Mouse (Mus musculus) embryonic fibroblast, embryonic 13.5 days (primary cell): ENCODE data around the gene Olfr150. TPM values are rescaled to one million over a fixed set of nuclear protein-coding genes. Genes with fewer than 3 reads are reported as not detected.
"Not testable (repeated sequence)": the region's sequence is repeated elsewhere in the genome, so short reads cannot be mapped to it uniquely, and the experiment has no call there.

Experiments used
- H3K27ac ChIP-seq: 2 replicates; pipeline ENCODE4 v1.5.1; 2012; ENCODE audit warnings: low read length, control low read depth, inconsistent platforms; ENCODE audit not compliant: insufficient read depth
- H3K4me1 ChIP-seq: 2 replicates; pipeline ENCODE4 v1.6.1; 2011; ENCODE audit warnings: low read length; ENCODE audit not compliant: control insufficient read depth, insufficient read depth
- H3K4me3 ChIP-seq: 2 replicates; pipeline ENCODE4 v1.5.1; 2011; ENCODE audit warnings: mild to moderate bottlenecking, control low read depth, low read length; ENCODE audit not compliant: insufficient read depth
- CTCF ChIP-seq: IDR thresholded peaks from 2 replicates; pipeline ENCODE4 v1.5.1; 2011; ENCODE audit warnings: mild to moderate bottlenecking, control low read depth, low read length, moderate library complexity, borderline replicate concordance; ENCODE audit not compliant: insufficient read depth
- POLR2A ChIP-seq: IDR thresholded peaks from 2 replicates; pipeline ENCODE4 v1.6.1; 2011; ENCODE audit warnings: low read depth, mild to moderate bottlenecking, control low read depth, low read length, moderate library complexity
- polyA plus RNA-seq: library from polyadenylated mRNA; stranded (reverse); fragments of >200 nt; gene quantifications from 2 replicates; pipeline ENCODE4 v1.2.4, GENCODE M21; 2011; ENCODE audit warnings: low read depth; ENCODE audit not compliant: missing spikeins, insufficient read length

Gene Olfr150
- not detected in 2 replicates for polyA plus RNA-seq

GRCm38 (mm10) chr9:39730678-39731077 is at the start of gene Olfr150:
TSS of gene Olfr150 (plus strand) at chr9:39730978.
- TF ChIP-seq POLR2A = no peak
- H3K4me1 ChIP-seq = no peaks in the 10 kb centered on the region
- H3K4me3 ChIP-seq = no peak within 1 kb of the TSS
- H3K27ac ChIP-seq = no peak within 1 kb of the TSS

- not testable (repeated sequence) for H3K4me3 ChIP-seq, H3K27ac ChIP-seq, H3K4me1 ChIP-seq
Measured at GRCm38 (mm10) chr9:39701123-39701522, 29.7 kb upstream of the Olfr150 start.

- TF ChIP-seq CTCF = no peak
- no peak for TF ChIP-seq POLR2A
- H3K4me1 ChIP-seq = no peaks in the 10 kb centered on the region
- H3K27ac ChIP-seq = no peak within 1 kb of the TSS
- no peak within 1 kb of the TSS for H3K4me3 ChIP-seq
Measured at GRCm38 (mm10) chr9:39707017-39707416, 23.8 kb upstream of the Olfr150 start, which contains the start of gene Olfr149. TSS of gene Olfr149 (minus strand) at chr9:39707117.

- H3K27ac ChIP-seq = no peak overlapping the region
- no peaks in the 10 kb centered on the region for H3K4me1 ChIP-seq
- TF ChIP-seq POLR2A (no peak), CTCF (no peak)
- no peak overlapping the region for H3K4me3 ChIP-seq
Measured at GRCm38 (mm10) chr9:39708958-39709357, 21.8 kb upstream of the Olfr150 start.

- Histone ChIP-seq H3K27ac (no peak within 1 kb of the TSS), H3K4me3 (no peak within 1 kb of the TSS), H3K4me1 (no peaks in the 10 kb centered on the region)
- TF ChIP-seq CTCF (no peak), POLR2A (no peak)
Measured at GRCm38 (mm10) chr9:39711053-39711452, 19.7 kb upstream of the Olfr150 start, which contains the start of gene Olfr965. TSS of gene Olfr965 (plus strand) at chr9:39711353.

GRCm38 (mm10) chr9:39740741-39741140 is 10.0 kb downstream of the Olfr150 start:
- H3K4me3 ChIP-seq = no peak overlapping the region
- no peak overlapping the region for H3K27ac ChIP-seq
- no peaks in the 10 kb centered on the region for H3K4me1 ChIP-seq
- TF ChIP-seq CTCF (no peak), POLR2A (no peak)

GRCm38 (mm10) chr9:39745949-39746348 is 15.2 kb downstream of the Olfr150 start, which contains the start of gene Olfr967:
TSS of gene Olfr967 (plus strand) at chr9:39746249.
- Histone ChIP-seq H3K4me1 (no peaks in the 10 kb centered on the region), H3K27ac (no peak within 1 kb of the TSS), H3K4me3 (no peak within 1 kb of the TSS)
- TF ChIP-seq POLR2A (no peak), CTCF (no peak)

GRCm38 (mm10) chr9:39746428-39746827 is 15.7 kb downstream of the Olfr150 start:
- H3K27ac ChIP-seq = no peak overlapping the region
- no peak overlapping the region for H3K4me3 ChIP-seq
- TF ChIP-seq POLR2A = no peak
- no peak for TF ChIP-seq CTCF

GRCm38 (mm10) chr9:39783153-39783552 is 52.4 kb downstream of the Olfr150 start, which contains the start of gene Olfr968:
TSS of gene Olfr968 (minus strand) at chr9:39783253.
- no peak within 1 kb of the TSS for H3K4me3 ChIP-seq
- H3K4me1 ChIP-seq = no peaks in the 10 kb centered on the region
- no peak within 1 kb of the TSS for H3K27ac ChIP-seq
- no peak for TF ChIP-seq POLR2A
- TF ChIP-seq CTCF = no peak

More at GRCm38 (mm10) chr9:39746428-39746827, 15.7 kb downstream of the Olfr150 start:
- no peaks in the 10 kb centered on the region for H3K4me1 ChIP-seq

Other genes with a start within 250 kb of the Olfr150 start
- gene Olfr44, start 237.0 kb upstream of the Olfr150 start, polyA plus RNA-seq = not detected in 2 replicates
- gene Olfr957, start 215.2 kb upstream of the Olfr150 start, polyA plus RNA-seq = not detected in 2 replicates
- not detected in 2 replicates for gene Olfr958, start 176.9 kb upstream of the Olfr150 start, polyA plus RNA-seq
- not detected in 2 replicates for gene Olfr959, start 155.4 kb upstream of the Olfr150 start, polyA plus RNA-seq
- gene AW551984, start 126.6 kb upstream of the Olfr150 start, polyA plus RNA-seq = 27.0 and 64.8 TPM in 2 replicates
- not detected in 2 replicates for gene Olfr148, start 120.3 kb upstream of the Olfr150 start, polyA plus RNA-seq
- not detected in 2 replicates for gene Olfr960, start 109.6 kb upstream of the Olfr150 start, polyA plus RNA-seq
- not detected in 2 replicates for gene Olfr961, start 85.9 kb upstream of the Olfr150 start, polyA plus RNA-seq
- not detected in 2 replicates for gene Olfr963, start 63.8 kb upstream of the Olfr150 start, polyA plus RNA-seq
- not detected in 2 replicates for gene Olfr149, start 23.9 kb upstream of the Olfr150 start, polyA plus RNA-seq
- gene Olfr965, start 19.6 kb upstream of the Olfr150 start, polyA plus RNA-seq = not detected in 2 replicates
- gene Olfr967, start 15.3 kb downstream of the Olfr150 start, polyA plus RNA-seq = not detected in 2 replicates
- not detected in 2 replicates for gene Olfr968, start 52.3 kb downstream of the Olfr150 start, polyA plus RNA-seq
- gene Olfr969, start 60.0 kb downstream of the Olfr150 start, polyA plus RNA-seq = not detected in 2 replicates
- gene Olfr970, start 77.9 kb downstream of the Olfr150 start, polyA plus RNA-seq = not detected in 2 replicates
- gene Olfr971, start 105.9 kb downstream of the Olfr150 start, polyA plus RNA-seq = not detected in 2 replicates
- gene Olfr972, start 135.4 kb downstream of the Olfr150 start, polyA plus RNA-seq = not detected in 2 replicates
- gene Olfr229, start 176.4 kb downstream of the Olfr150 start, polyA plus RNA-seq = not detected in 2 replicates
- gene Olfr974, start 206.5 kb downstream of the Olfr150 start, polyA plus RNA-seq = not detected in 2 replicates
- gene Olfr975, start 221.1 kb downstream of the Olfr150 start, polyA plus RNA-seq = not detected in 2 replicates
- not detected in 2 replicates for gene Olfr976, start 230.2 kb downstream of the Olfr150 start, polyA plus RNA-seq